8 mouse cellular contexts compared by ENCODE assay signal in genomic region chr14:75502446-75502845, GRCm38 (mm10). TPM values are rescaled to one million over a fixed set of nuclear protein-coding genes. Genes with fewer than 3 reads are reported as not detected.
A peak's percentile ranks its signal among the peaks of the same experiment; 100 is the strongest.
DNase-seq lines count a peak whose midpoint lies in the region; ATAC-seq lines count a peak whose summit lies in the region.
"Had no signal": no experiment of that assay in that cellular context is flagged by ENCODE, and none has a peak within 500 bp of the region (broad histone marks: within the 10 kb centered on the region; RNA-seq: fewer than 3 reads in every experiment).

No protein-coding gene starts in this region.

- peak; percentile 29 for DNase-seq in ovary, postnatal 14 days (ENCODE audit: low spot score)
- no peak for DNase-seq in ovary, postnatal 36 days (ENCODE audit: low spot score)
- peak; percentile 71 for DNase-seq in heart, postnatal 4 days
- DNase-seq in urinary bladder, postnatal 36 days (ENCODE audit: low spot score in 2 of 2): peak; percentile 17 to 50
- DNase-seq in testis, postnatal 14 days (ENCODE audit: low spot score): no peak

- no peaks in the 10 kb centered on the region for H3K9me3 ChIP-seq in hindbrain, embryonic 13.5 days
- no peaks in the 10 kb centered on the region for H3K9me3 ChIP-seq in hindbrain, embryonic 12.5 days (replicated peaks)

- H3K4me2 ChIP-seq in hindbrain, embryonic 13.5 days: no peak overlapping the region
- no peak overlapping the region for H3K4me2 ChIP-seq in hindbrain, embryonic 12.5 days (replicated peaks)

- WGBS in hindbrain, embryonic 13.5 days: 69% methylated on average over 8 of the region's 8 CpGs
- 71% methylated on average over 8 of the region's 8 CpGs for WGBS in hindbrain, embryonic 12.5 days

- 0 out of 2 replicates have a peak, but pooled peaks have one; percentile 22 for ATAC-seq in hindbrain, embryonic 13.5 days (ENCODE audit: low FRiP score)
- no peak for ATAC-seq in hindbrain, embryonic 12.5 days (ENCODE audit: low FRiP score)

- H3K4me1 ChIP-seq in hindbrain, embryonic 13.5 days (replicated peaks): peaks cover 24% of the 10 kb centered on the region
- H3K4me1 ChIP-seq in hindbrain, embryonic 12.5 days: peaks cover 11% of the 10 kb centered on the region

- no peaks in the 10 kb centered on the region for H3K36me3 ChIP-seq in hindbrain, embryonic 13.5 days
- no peaks in the 10 kb centered on the region for H3K36me3 ChIP-seq in hindbrain, embryonic 12.5 days

- H3K27me3 ChIP-seq in hindbrain, embryonic 13.5 days: no peaks in the 10 kb centered on the region
- H3K27me3 ChIP-seq in hindbrain, embryonic 12.5 days: no peaks in the 10 kb centered on the region

- no peak overlapping the region for H3K9ac ChIP-seq in hindbrain, embryonic 13.5 days
- H3K9ac ChIP-seq in hindbrain, embryonic 12.5 days: no peak overlapping the region

- H3K4me3 ChIP-seq in hindbrain, embryonic 13.5 days: no peak overlapping the region
- no peak overlapping the region for H3K4me3 ChIP-seq in hindbrain, embryonic 12.5 days

- no peak overlapping the region for H3K27ac ChIP-seq in hindbrain, embryonic 13.5 days
- no peak overlapping the region for H3K27ac ChIP-seq in hindbrain, embryonic 12.5 days

RNA-seq across cellular contexts. Expression of gene Siah3, which starts 46.7 kb away (rescaled TPM):
- 4.0 and 4.5 TPM in 2 replicates for polyA plus RNA-seq in hindbrain, embryonic 13.5 days (2015; fragmentation: Nextera tagmentation; extraction: Ambion mirVana)
- polyA plus RNA-seq in hindbrain, embryonic 12.5 days (2016; fragmentation: Nextera tagmentation; extraction: Ambion mirVana): 1.9 and 2.1 TPM in 2 replicates
- under 1 TPM in 1 of 2 experiments, not detected in 1; 0.07 TPM for total RNA-seq in heart, postnatal 4 days (2021)
- total RNA-seq: neutrophil, adult 5-6 weeks had no signal

Comparison
In these comparisons a context has a peak if more than half of its experiments do, and no peak if none do; other contexts are left out.
1. DNase-seq: peak in ovary, postnatal 14 days (single experiment), heart, postnatal 4 days (single experiment) and urinary bladder, postnatal 36 days (2 of 2); none in ovary, postnatal 36 days (single experiment) and testis, postnatal 14 days (single experiment).